Mouse (Mus musculus): Measurements from ENCODE around the gene Crisp1. TPM values are rescaled to one million over a fixed set of nuclear protein-coding genes. Genes with fewer than 3 reads are reported as not detected.

Gene Crisp1
- polyA plus RNA-seq (2015; fragmentation: Nextera tagmentation; extraction: Ambion mirVana): not detected in 2 replicates

GRCm38 (mm10) chr17:40319062-40319461 lies at the start of gene Crisp1:
Gene Crisp1 (minus strand): TSS chr17:40319207.

Other genes with a start within 250 kb of the Crisp1 start
- gene AC192777.2, start 223.8 kb downstream of the Crisp1 start, polyA plus RNA-seq (2015; fragmentation: Nextera tagmentation; extraction: Ambion mirVana): not detected in 2 replicates
- gene Pgk2, start 110.6 kb downstream of the Crisp1 start, polyA plus RNA-seq (2015; fragmentation: Nextera tagmentation; extraction: Ambion mirVana): not detected in 2 replicates
- not detected in 2 replicates for gene Crisp3, start 76.9 kb downstream of the Crisp1 start, polyA plus RNA-seq (2015; fragmentation: Nextera tagmentation; extraction: Ambion mirVana)
- gene Esp8, start 200.8 kb upstream of the Crisp1 start, polyA plus RNA-seq (2015; fragmentation: Nextera tagmentation; extraction: Ambion mirVana): not detected in 2 replicates
- not detected in 2 replicates for gene Esp6, start 242.3 kb upstream of the Crisp1 start, polyA plus RNA-seq (2015; fragmentation: Nextera tagmentation; extraction: Ambion mirVana)